Mouse (Mus musculus): ENCODE measurements at regions not wholly inside any gene's neighbourhood (a gene's known extent, or its start where the extent isn't known, plus 50 kb on each side); places are given as distances from the start of the nearest gene placed in this dataset.

DNA sequence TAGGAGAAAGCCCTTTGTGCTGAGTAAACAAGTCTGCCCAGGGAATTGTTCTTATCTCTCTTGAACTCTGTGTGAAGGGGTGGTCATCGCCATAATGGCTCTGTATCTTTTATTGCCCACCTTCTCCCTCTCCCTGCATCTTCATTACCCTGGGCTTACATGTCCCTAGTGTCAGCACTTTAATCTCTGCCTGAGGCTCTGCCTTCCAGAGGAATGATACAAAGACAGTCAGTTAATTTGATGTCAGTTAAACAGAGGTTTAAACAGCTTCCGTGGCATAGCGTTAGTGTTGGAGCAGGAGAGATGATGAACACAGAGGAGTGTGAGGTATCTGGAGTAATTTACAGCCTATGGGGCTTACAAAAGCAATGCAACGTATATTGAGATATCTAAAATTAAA, 269.2 kb upstream of the Tmem161b start:
- TF ChIP-seq CTCF (conservative IDR thresholded peaks at IDR 0.05; ENCODE audit: insufficient read depth, insufficient read length, low read depth, low read length) (no peak), POLR2A (IDR thresholded peaks at IDR 0.05; ENCODE audit: low read depth, low read length) (no peak)
